Mouse (Mus musculus): ENCODE results near the gene Vmn2r67. TPM values are rescaled to one million over a fixed set of nuclear protein-coding genes. Genes with fewer than 3 reads are reported as not detected.
"Not testable (repeated sequence)": the region's sequence is repeated elsewhere in the genome, so short reads cannot be mapped to it uniquely, and the experiment has no call there.

Vmn2r67 gene
- polyA plus RNA-seq (2015; fragmentation: Nextera tagmentation; extraction: Ambion mirVana): not detected in 2 replicates

GRCm38 (mm10) chr7:85155898-85156297, at the start of gene Vmn2r67:
Gene Vmn2r67 (minus strand): TSS chr7:85155998.
- Histone ChIP-seq H3K36me3 (no peaks in the 10 kb centered on the region), H3K27me3 (replicated peaks) (no peaks in the 10 kb centered on the region), H3K9ac (no peak within 1 kb of the TSS), H3K4me2 (no peak within 1 kb of the TSS), H3K4me3 (replicated peaks) (no peak within 1 kb of the TSS), H3K27ac (no peak within 1 kb of the TSS), H3K9me3 (no peaks in the 10 kb centered on the region), H3K4me1 (no peaks in the 10 kb centered on the region)
- 78% methylated on average over 3 of the region's 3 CpGs for WGBS
- ATAC-seq (ENCODE audit: insufficient read depth, low FRiP score, low read depth): no peak

GRCm38 (mm10) chr7:85104531-85104930, 51.3 kb downstream of the Vmn2r67 start:
- H3K9ac ChIP-seq; H3K4me3 ChIP-seq (replicated peaks); H3K9me3 ChIP-seq; H3K27me3 ChIP-seq (replicated peaks); H3K27ac ChIP-seq; H3K4me2 ChIP-seq; H3K36me3 ChIP-seq; H3K4me1 ChIP-seq; ATAC-seq (ENCODE audit: insufficient read depth, low FRiP score, low read depth): not testable (repeated sequence)
- 34% methylated on average over 2 of the region's 2 CpGs for WGBS

Other genes with a start within 250 kb of the Vmn2r67 start
- not detected in 2 replicates for gene Vmn2r65, start 191.9 kb downstream of the Vmn2r67 start, polyA plus RNA-seq (2015; fragmentation: Nextera tagmentation; extraction: Ambion mirVana)
- gene Vmn2r66, start 143.7 kb downstream of the Vmn2r67 start, polyA plus RNA-seq (2015; fragmentation: Nextera tagmentation; extraction: Ambion mirVana): not detected in 2 replicates
- gene Vmn2r68, start 81.8 kb upstream of the Vmn2r67 start, polyA plus RNA-seq (2015; fragmentation: Nextera tagmentation; extraction: Ambion mirVana): not detected in 2 replicates